Mouse (Mus musculus): ENCODE measurements around the gene Cmtr1. TPM values are rescaled to one million over a fixed set of nuclear protein-coding genes. Genes with fewer than 3 reads are reported as not detected.

Gene Cmtr1
- polyA plus RNA-seq, 1 experiment from 2014 or later: 138 TPM

DNA sequence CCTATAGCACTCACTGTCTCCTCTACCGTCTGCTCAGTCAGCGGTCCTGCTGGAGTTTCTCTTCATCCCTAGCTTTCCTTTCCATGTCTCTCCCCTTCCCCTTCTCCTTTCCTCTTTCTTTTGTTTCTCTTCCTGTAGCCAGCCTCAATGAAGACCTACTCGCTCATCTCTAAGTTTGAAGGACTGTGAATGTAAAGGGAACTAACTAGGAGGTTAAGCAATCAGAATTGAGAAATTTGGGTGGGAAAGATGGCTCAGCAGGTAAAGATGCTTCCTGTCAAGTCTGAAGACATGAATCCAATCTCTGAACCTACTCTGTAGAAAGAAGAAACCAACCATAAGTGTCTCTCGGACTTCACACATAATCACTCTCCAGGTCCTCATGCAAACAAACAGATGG is 12.9 kb downstream of the Cmtr1 start:
- no peak overlapping the region for H3K9ac ChIP-seq (replicated peaks)
- H3K4me3 ChIP-seq (replicated peaks): no peak overlapping the region
- no peak overlapping the region for H3K4me2 ChIP-seq (replicated peaks)
- H3K27ac ChIP-seq: no peak overlapping the region
- no peak for ATAC-seq
- no peaks in the 10 kb centered on the region for H3K27me3 ChIP-seq
- H3K4me1 ChIP-seq (replicated peaks): peaks cover 10% of the 10 kb centered on the region
- WGBS: 92% methylated on average over 4 of the region's 4 CpGs
- peaks cover 59% of the 10 kb centered on the region for H3K36me3 ChIP-seq
- no peaks in the 10 kb centered on the region for H3K9me3 ChIP-seq

DNA sequence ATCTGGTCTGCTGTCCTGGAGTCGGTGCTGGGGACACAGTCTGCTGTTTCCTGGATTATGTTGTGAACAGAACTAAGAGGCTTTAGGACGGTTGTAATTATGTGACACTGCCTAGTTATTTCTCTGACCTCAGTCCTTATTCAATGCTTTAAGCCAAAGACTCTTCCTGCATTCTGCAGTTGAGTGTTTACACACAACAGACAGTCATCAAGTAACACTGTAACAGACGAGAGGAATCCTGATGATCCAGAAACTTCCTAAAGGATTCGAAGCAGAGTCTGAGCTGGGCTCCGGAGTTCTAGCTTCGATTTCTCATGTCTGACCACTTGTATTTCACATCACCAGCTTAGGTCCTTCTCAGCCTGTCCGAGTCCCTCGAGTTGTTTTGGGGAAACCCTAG is 18.1 kb downstream of the Cmtr1 start:
- no peak for ATAC-seq
- Histone ChIP-seq H3K4me1 (replicated peaks) (peaks cover 17% of the 10 kb centered on the region; the same call in 1 of the 2 replicates), H3K27ac (no peak overlapping the region), H3K9ac (replicated peaks) (0 out of 2 replicates have a peak overlapping the region, but pooled peaks have one; percentile 14), H3K27me3 (no peaks in the 10 kb centered on the region), H3K9me3 (no peaks in the 10 kb centered on the region), H3K4me3 (replicated peaks) (no peak overlapping the region), H3K36me3 (peaks cover 98% of the 10 kb centered on the region), H3K4me2 (replicated peaks) (no peak overlapping the region)
- WGBS: 90% methylated on average over 8 of the region's 8 CpGs

DNA sequence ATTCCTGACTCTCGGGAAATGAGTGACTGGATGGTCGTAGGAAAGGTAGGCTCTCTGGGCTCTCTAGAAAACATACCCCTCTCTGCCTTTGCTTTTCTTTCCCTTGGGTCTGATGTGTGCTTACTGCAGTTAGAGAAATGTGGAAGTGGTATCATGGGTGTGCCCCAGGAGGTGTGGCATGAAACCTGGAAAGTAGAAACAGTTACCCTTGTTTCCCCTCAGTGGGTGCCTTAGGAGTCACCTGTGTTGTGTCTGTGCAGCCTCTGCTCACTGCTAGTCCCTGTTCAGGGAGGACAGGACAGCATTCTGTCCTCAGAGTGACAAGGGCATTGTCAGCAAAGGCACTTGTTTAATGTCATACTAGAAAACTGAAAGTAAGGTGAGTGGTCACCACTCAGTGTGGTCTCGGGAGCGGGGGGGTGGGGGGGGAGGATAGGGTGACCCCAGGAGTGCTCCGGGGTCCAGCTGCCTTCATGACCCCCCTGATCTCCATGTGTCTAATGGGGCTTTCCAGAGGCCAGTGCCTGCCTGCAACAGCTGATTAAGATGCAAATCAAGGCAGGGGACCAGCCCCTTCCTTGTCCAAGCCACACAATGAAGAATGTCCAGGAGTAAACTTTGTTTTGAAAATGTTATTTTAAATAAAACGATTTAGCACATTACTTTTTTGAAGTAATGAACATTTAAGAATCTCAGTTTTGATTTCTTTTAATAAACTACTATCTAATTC is 18.8 kb downstream of the Cmtr1 start:
- no peak for ATAC-seq
- Histone ChIP-seq H3K4me3 (replicated peaks) (no peak overlapping the region), H3K9me3 (no peaks in the 10 kb centered on the region), H3K4me2 (replicated peaks) (no peak overlapping the region), H3K27ac (no peak overlapping the region), H3K36me3 (peaks cover 98% of the 10 kb centered on the region), H3K27me3 (no peaks in the 10 kb centered on the region), H3K4me1 (replicated peaks) (peaks cover 17% of the 10 kb centered on the region; the same call in 1 of the 2 replicates), H3K9ac (replicated peaks) (0 out of 2 replicates have a peak overlapping the region, but pooled peaks have one; percentile 14)
- WGBS: 83% methylated on average over 6 of the region's 6 CpGs

DNA sequence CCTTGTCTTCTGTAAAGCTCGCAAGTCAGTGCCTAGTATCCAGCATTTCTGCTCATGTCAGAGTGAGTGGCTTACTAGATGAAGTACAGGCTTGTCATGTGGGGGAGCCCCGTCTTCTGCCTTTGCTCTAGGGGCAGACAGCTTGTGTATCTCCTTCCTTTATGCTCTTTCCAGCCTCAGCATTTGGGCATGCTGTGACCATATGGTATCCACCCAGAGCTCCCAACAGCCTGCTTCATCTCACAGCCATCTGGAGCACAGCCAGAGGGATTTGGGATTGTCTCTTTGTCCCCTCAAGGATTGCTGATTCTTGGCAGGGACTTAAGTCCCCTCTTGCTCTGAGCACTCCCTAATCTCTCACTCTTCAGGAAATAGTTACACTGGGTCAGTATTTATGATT is 19.8 kb downstream of the Cmtr1 start:
- H3K9ac ChIP-seq (replicated peaks): no peak overlapping the region
- peaks cover 98% of the 10 kb centered on the region for H3K36me3 ChIP-seq
- H3K4me3 ChIP-seq (replicated peaks): no peak overlapping the region
- H3K4me1 ChIP-seq (replicated peaks): peaks cover 17% of the 10 kb centered on the region; the same call in 1 of the 2 replicates
- no peaks in the 10 kb centered on the region for H3K27me3 ChIP-seq
- 65% methylated on average over 2 of the region's 2 CpGs for WGBS
- H3K27ac ChIP-seq: peak overlapping the region; percentile 71
- H3K4me2 ChIP-seq (replicated peaks): no peak overlapping the region
- H3K9me3 ChIP-seq: no peaks in the 10 kb centered on the region
- ATAC-seq: 0 out of 2 replicates have a peak, but pooled peaks have one; percentile 30

DNA sequence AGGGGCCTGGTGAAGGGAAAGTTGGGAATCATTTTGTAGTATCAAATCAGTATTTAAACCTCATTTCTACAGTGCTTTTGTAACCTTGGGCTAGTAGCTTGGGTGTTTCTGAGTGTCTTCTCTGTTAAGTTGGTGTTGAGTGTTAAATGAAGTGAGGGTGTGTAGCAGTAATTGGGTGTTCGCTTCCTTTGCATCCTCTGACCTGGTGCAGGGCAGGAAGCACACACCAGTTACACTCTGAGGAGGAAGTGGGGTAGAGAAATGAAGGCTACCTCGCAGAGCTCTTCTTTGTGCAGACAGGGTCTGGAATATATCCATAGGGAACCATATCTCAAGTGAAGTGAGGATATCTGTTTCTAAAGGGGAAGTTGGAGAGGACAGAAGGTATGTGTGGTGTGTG is 20.5 kb downstream of the Cmtr1 start:
- Histone ChIP-seq H3K27ac (peak overlapping the region; percentile 71; the same call in 1 of the 2 replicates), H3K36me3 (peaks cover 98% of the 10 kb centered on the region), H3K4me2 (replicated peaks) (no peak overlapping the region), H3K9ac (replicated peaks) (no peak overlapping the region), H3K4me1 (replicated peaks) (peaks cover 17% of the 10 kb centered on the region; the same call in 1 of the 2 replicates), H3K4me3 (replicated peaks) (no peak overlapping the region), H3K27me3 (no peaks in the 10 kb centered on the region), H3K9me3 (no peaks in the 10 kb centered on the region)
- no peak for ATAC-seq
- 96% methylated on average over 2 of the region's 2 CpGs for WGBS

DNA sequence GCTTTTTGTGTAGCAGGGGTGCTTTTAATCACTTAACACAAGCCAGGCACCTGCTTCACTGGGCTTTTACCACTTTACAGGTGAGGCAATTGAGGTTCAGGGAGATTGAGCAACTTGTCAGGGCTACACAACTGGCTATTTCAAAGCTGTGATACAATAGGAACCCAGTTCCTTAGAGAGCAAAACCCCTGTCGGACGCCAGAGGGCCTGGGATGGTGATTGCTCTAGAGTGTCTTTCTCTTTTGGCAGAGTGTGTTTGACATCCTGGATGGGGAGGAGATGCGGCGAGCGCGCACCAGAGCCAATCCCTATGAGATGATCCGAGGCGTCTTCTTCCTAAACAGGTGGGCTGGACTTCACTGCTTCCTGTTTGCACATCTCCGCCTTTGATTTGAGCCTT is 21.3 kb downstream of the Cmtr1 start:
- Histone ChIP-seq H3K4me1 (replicated peaks) (peaks cover 17% of the 10 kb centered on the region; the same call in 1 of the 2 replicates), H3K4me3 (replicated peaks) (no peak overlapping the region), H3K9ac (replicated peaks) (no peak overlapping the region), H3K27me3 (no peaks in the 10 kb centered on the region), H3K27ac (no peak overlapping the region), H3K9me3 (no peaks in the 10 kb centered on the region), H3K36me3 (peaks cover 98% of the 10 kb centered on the region), H3K4me2 (replicated peaks) (no peak overlapping the region)
- WGBS: 94% methylated on average over 9 of the region's 9 CpGs
- ATAC-seq: no peak

DNA sequence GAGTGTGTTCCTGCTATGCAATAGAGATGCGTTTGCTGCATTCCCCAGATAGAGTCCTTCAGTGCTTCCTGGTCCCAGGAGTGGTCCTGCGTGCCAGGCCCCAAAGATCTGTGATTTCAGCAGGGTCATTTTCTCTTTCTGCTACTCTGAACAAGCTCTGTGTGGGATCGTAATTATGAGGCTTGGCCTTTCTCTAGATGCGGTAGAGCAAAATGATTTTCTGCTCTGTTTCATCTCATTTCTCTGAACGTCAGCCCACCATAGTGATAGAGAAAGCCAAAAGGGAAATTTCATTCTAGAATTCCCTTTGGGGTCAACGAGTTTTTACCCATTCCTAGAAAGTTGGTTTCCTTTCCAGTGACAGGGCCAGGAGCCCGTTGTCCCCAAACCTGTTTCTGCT is 21.9 kb downstream of the Cmtr1 start:
- Histone ChIP-seq H3K4me1 (replicated peaks) (peaks cover 17% of the 10 kb centered on the region; the same call in 1 of the 2 replicates), H3K9me3 (no peaks in the 10 kb centered on the region), H3K27ac (no peak overlapping the region), H3K36me3 (peaks cover 97% of the 10 kb centered on the region), H3K27me3 (no peaks in the 10 kb centered on the region), H3K4me2 (replicated peaks) (no peak overlapping the region), H3K4me3 (replicated peaks) (no peak overlapping the region), H3K9ac (replicated peaks) (no peak overlapping the region)
- no peak for ATAC-seq
- 75% methylated on average over 7 of the region's 7 CpGs for WGBS

DNA sequence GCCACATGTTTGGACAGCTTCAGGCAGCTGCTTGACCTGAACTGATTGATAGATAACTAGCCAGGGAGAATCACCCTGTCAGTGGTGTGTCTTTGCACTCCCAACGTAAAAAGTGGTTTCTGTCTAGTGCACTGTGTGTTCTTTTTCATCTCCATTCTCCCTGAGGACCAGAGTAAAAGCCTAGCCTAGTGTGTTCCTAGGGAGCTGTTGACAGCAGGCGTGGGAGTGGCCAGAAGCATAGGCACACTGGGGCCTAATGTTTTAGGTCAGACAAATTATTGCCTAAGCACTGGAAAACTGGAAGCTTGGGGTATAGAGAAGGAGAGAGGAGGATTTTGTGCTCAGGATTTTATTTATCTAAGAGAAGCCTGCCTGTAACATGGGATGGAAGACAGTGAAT is 22.7 kb downstream of the Cmtr1 start:
- H3K9me3 ChIP-seq: no peaks in the 10 kb centered on the region
- H3K36me3 ChIP-seq: peaks cover 95% of the 10 kb centered on the region
- no peak overlapping the region for H3K9ac ChIP-seq (replicated peaks)
- WGBS: 80% methylated on average over 2 of the region's 2 CpGs
- H3K4me3 ChIP-seq (replicated peaks): no peak overlapping the region
- H3K27me3 ChIP-seq: no peaks in the 10 kb centered on the region
- ATAC-seq: no peak
- peaks cover 17% of the 10 kb centered on the region; the same call in 1 of the 2 replicates for H3K4me1 ChIP-seq (replicated peaks)
- no peak overlapping the region for H3K27ac ChIP-seq
- H3K4me2 ChIP-seq (replicated peaks): no peak overlapping the region

DNA sequence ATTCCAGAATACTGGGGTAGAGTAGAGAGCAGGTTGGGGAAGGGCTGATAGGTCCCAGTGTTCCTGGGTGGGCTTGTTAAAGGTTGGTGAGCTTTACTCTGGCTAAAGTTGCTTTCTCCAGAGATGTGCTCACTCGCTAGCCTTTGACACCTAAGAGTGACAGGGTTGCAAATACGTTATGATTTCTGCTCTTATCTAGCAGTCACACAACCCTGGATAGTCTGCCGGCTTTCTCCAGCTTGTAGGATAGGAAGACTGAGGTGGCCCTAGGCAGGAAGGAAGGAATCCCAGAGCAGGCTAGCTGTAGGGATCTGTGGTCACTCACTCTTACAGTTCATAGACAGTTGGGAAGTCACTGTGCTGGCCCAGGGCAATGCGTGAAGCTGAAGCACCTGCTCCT is 23.9 kb downstream of the Cmtr1 start:
- no peaks in the 10 kb centered on the region for H3K27me3 ChIP-seq
- peaks cover 13% of the 10 kb centered on the region; the same call in 1 of the 2 replicates for H3K4me1 ChIP-seq (replicated peaks)
- no peak overlapping the region for H3K9ac ChIP-seq (replicated peaks)
- H3K4me2 ChIP-seq (replicated peaks): no peak overlapping the region
- no peak overlapping the region for H3K4me3 ChIP-seq (replicated peaks)
- peaks cover 92% of the 10 kb centered on the region for H3K36me3 ChIP-seq
- H3K27ac ChIP-seq: no peak overlapping the region
- 93% methylated on average over 4 of the region's 4 CpGs for WGBS
- no peak for ATAC-seq
- no peaks in the 10 kb centered on the region for H3K9me3 ChIP-seq

DNA sequence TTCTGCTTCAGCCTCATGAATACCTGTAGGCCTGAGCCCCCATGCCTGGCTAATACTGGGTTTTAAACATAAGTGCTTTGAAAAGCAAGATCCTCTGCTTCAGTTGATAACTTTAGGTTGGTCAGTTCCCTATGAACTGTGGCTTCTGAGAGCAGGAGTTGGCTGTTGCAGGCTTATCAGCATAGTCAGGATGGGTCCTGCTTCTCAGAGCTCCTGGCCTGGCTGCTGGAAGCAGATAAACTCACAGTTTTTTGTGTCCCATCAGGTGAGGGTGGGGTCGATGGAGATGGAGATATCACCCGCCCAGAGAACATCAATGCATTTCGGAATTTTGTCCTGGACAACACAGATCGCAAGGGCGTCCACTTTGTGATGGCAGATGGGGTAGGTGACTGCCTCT is 26.4 kb downstream of the Cmtr1 start:
- 0 out of 2 replicates have a peak, but pooled peaks cover 3% of the 10 kb centered on the region for H3K4me1 ChIP-seq (replicated peaks)
- H3K36me3 ChIP-seq: peaks cover 92% of the 10 kb centered on the region
- H3K27ac ChIP-seq: no peak overlapping the region
- ATAC-seq: no peak
- H3K4me3 ChIP-seq (replicated peaks): no peak overlapping the region
- 94% methylated on average over 5 of the region's 5 CpGs for WGBS
- no peak overlapping the region for H3K4me2 ChIP-seq (replicated peaks)
- no peaks in the 10 kb centered on the region for H3K27me3 ChIP-seq
- H3K9ac ChIP-seq (replicated peaks): no peak overlapping the region
- no peaks in the 10 kb centered on the region for H3K9me3 ChIP-seq

DNA sequence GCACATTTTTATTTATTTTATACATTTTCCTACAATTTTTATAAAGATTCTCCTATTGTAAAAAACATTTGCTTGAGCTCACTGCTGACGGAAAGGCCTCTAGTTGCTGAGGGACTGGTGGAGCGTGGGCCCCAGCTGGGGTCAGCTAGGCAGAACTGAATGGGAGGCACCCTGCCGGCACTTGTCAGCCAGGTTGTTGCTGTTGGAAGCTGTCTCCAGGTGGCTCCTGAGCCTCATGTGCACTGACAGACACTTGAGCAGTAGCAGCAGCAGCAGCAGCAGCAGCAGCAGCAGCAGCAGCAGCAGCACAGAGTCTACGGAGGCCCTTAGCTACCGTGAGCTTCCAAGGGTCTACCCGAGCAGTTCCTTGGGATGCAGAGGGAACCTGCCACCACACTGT is 27.0 kb downstream of the Cmtr1 start:
- Histone ChIP-seq H3K9me3 (no peaks in the 10 kb centered on the region), H3K27me3 (no peaks in the 10 kb centered on the region), H3K36me3 (peaks cover 87% of the 10 kb centered on the region), H3K4me3 (replicated peaks) (no peak overlapping the region), H3K4me1 (replicated peaks) (0 out of 2 replicates have a peak, but pooled peaks cover 3% of the 10 kb centered on the region), H3K27ac (no peak overlapping the region), H3K9ac (replicated peaks) (no peak overlapping the region), H3K4me2 (replicated peaks) (no peak overlapping the region)
- 78% methylated on average over 6 of the region's 6 CpGs for whole genome bisulfite sequencing
- no peak for ATAC-seq

DNA sequence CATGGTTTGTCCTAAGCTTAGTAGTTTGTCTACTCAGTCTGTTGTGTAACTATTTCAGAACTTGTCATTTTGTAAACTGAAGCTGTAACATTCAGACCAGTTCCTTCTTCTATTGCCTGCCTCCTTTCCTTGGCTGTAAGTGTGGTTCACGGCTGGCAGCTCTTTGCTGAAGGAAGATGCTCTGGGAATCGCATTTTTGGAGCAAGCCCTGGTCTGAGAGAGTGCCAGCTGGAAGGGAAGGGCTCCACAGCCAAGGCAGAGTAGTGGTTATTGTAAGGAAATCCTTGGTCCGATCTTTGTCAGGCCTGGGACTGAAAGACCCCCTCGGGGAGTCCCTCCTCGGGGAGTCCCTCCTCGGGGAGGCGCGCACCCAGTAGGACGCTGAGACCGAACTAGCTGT is 28.2 kb downstream of the Cmtr1 start:
- Histone ChIP-seq H3K4me3 (replicated peaks) (no peak overlapping the region), H3K4me1 (replicated peaks) (no peaks in the 10 kb centered on the region), H3K27me3 (no peaks in the 10 kb centered on the region), H3K9ac (replicated peaks) (no peak overlapping the region), H3K36me3 (peaks cover 80% of the 10 kb centered on the region), H3K9me3 (no peaks in the 10 kb centered on the region), H3K27ac (no peak overlapping the region), H3K4me2 (replicated peaks) (no peak overlapping the region)
- no peak for ATAC-seq
- WGBS: 93% methylated on average over 10 of the region's 10 CpGs
